Mouse (Mus musculus): ENCODE measurements around the gene Vti1a. TPM values are rescaled to one million over a fixed set of nuclear protein-coding genes. Genes with fewer than 3 reads are reported as not detected.

Gene Vti1a
- 7.4 and 8.1 TPM in 2 replicates for polyA plus RNA-seq (2012; rRNA removed)

GRCm38 (mm10) chr19:55316109-55316714 lies at the start of gene Vti1a:
TSS of gene Vti1a (plus strand) at chr19:55316295.

GRCm38 (mm10) chr19:55315452-55316108 lies 515 bp upstream of the Vti1a start, which contains the start of gene Zdhhc6:
TSS of gene Zdhhc6 (minus strand) at chr19:55316032.

Other genes with a start within 250 kb of the Vti1a start
- gene Gpam, start 189.1 kb upstream of the Vti1a start, polyA plus RNA-seq (2012; rRNA removed): 13.3 and 16.6 TPM in 2 replicates
- 0.02 and 0.03 TPM in 2 replicates for gene Tectb, start 135.6 kb upstream of the Vti1a start, polyA plus RNA-seq (2012; rRNA removed)
- gene Gucy2g, start 75.1 kb upstream of the Vti1a start, polyA plus RNA-seq (2012; rRNA removed): 0.02 and 0.03 TPM in 2 replicates
- gene Acsl5, start 64.4 kb upstream of the Vti1a start, polyA plus RNA-seq (2012; rRNA removed): 52.3 and 65.1 TPM in 2 replicates
- 12.9 and 16.1 TPM in 2 replicates for gene Zdhhc6, start 263 bp upstream of the Vti1a start, polyA plus RNA-seq (2012; rRNA removed)